Mouse (Mus musculus) gastrocnemius, postnatal 36 days (tissue): ENCODE measurements around the gene Cyb561. TPM values are rescaled to one million over a fixed set of nuclear protein-coding genes. Genes with fewer than 3 reads are reported as not detected.

Experiments
- DNase-seq, 2 experiments: peaks; one replicate each; pipeline ENCODE4 v3.0.0; 2022
- intact Hi-C: fragments of 180-260 bp; cut with DNase I; formaldehyde crosslinking; loops from one replicate; pipeline ENCODE4 v1.15.1; 2025
- total RNA-seq, 2 experiments: library from RNA; stranded (reverse); gene quantifications; 2 replicates each; pipeline ENCODE4 v1.2.3; 2021

The Cyb561 gene
- total RNA-seq, 2 experiments from 2014 or later = 4.3 to 6.0 TPM

DNA sequence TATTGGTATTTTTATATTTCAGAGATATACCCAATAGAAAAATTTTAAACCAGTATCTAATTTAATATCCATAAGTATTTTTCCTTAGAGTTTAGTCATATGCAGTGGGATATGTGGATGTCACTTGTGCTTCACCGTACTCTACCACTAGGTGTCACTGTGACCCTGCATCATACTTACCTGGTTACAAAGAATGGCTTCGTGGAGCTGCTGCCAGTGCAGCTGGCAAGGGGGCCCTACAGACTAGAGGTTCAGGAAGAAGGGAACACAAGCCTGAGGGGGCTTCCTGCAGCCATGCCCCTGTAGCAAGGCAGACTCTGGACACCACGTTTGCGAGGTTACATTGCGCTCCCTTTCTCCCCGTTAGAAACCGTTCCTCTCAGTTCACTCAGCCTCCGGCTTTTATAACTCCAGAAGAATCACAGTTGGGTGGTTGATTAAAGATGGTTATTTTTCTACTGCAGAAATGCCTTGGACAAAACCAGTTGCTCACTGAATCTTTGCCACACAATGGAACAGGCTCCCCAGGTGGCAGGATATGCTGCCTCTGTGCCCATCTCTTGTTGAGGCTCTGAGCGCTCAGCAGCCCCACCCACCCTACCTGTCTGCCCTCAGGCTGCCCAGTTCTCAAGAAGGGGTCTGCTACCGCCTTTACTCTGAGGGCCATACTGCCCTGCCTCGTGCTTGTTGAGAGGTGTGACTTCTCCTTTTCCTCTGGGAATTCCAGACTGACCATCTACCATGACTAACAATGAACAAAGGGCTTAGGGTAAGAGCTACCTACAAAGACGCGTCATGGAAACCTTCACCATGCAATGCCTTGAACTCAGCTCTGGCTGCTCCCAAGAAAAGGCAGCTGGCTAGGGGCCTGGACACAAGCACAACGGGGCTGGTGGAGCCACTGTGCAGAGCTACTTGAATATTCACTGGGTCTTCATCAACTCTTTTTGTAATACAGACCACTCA, 25.8 kb downstream of the Cyb561 start:
- intact Hi-C loops = loop anchor here (2.0 kb wide), 2 partner anchors 41 to 99 kb away; no protein-coding TSS in a partner anchor
- DNase-seq = peak in 1 of 2 experiments; percentile 66

GRCm38 (mm10) chr11:105922769-105923663, 30.1 kb downstream of the Cyb561 start:
- DNase-seq = no peak
- intact Hi-C loops = no loop called here

- no peak for DNase-seq
- intact Hi-C loops = no loop called here
Observed at GRCm38 (mm10) chr11:105921275-105921674, 31.9 kb downstream of the Cyb561 start.

- DNase-seq = no peak
- intact Hi-C loops = no loop called here
Observed at GRCm38 (mm10) chr11:105920836-105921235, 32.3 kb downstream of the Cyb561 start.

- intact Hi-C loops = no loop called here
Observed at GRCm38 (mm10) chr11:105920098-105920785, 32.9 kb downstream of the Cyb561 start.

DNA sequence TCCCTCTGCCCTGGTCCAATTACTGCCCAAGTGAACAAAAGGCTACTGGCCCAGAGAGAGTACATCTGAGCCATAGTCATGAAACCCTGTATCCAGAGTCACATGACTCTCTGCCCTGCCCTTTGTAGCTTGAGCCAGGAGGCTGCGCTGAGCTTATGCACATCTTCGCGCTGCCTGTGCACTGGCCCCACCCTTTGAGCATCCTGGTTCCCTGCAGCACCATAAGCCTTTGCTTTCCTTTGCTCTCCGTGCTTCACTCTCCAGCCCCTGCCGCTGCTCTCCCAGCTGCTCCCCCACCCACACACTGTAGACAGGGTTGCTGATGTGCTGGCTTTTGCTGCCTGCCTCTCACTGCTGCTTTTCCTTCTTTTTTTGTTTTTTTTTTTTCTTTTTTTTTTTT, 39.6 kb downstream of the Cyb561 start:
- intact Hi-C loops = loop anchor here (5.0 to 10.0 kb wide), 4 partner anchors 321 to 639 kb away; no protein-coding TSS in a partner anchor
- no peak for DNase-seq

More at GRCm38 (mm10) chr11:105920098-105920785, 32.9 kb downstream of the Cyb561 start:
- DNase-seq = no peak

DNA sequence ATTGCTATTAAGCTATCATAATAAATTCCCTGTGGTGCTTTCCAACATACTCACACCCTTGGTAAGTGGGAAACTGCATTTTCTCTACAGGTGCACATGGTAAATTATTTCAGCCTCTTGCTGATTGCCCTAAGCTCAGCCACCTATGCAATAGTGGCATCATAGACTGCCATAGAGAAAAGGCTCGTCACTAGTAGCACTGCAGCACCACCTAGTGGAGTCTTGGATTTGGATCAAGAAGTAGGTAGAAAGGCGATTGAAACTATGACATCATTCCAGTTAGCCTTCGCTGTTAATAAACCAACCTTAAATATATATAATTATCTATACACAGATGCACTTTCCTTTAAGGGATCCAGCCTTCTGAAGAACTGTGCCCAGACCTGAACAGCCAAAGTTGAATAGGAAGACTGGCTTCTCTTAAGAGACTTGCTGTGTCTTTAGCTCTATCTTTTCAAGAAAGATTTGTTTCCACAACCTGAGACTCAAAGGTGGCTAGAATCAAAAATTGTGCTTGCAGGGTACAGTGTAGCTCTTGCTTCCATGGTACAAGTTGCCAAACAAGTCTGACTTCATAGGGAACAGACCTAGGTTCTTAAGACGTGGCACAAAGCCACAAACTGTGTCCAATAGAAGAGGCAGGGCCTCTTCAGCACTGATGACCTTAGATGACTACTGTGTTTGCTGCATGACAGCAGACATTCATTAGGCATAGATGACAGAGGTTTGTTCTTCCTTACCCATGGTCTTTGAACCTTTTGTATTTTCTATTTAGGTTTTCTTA, 41.4 kb downstream of the Cyb561 start:
- intact Hi-C loops = loop anchor here (5.0 to 10.0 kb wide), 4 partner anchors 319 to 637 kb away; no protein-coding TSS in a partner anchor
- DNase-seq = peak in 1 of 2 experiments; percentile 60

- no peak for DNase-seq
- intact Hi-C loops = loop anchor here (5.0 to 10.0 kb wide), 4 partner anchors 319 to 636 kb away; no protein-coding TSS in a partner anchor
Observed at GRCm38 (mm10) chr11:105911149-105911548, 42.0 kb downstream of the Cyb561 start.

GRCm38 (mm10) chr11:105909617-105910016, 43.5 kb downstream of the Cyb561 start:
- intact Hi-C loops = loop anchor here (5.0 to 10.0 kb wide), 4 partner anchors 317 to 635 kb away; no protein-coding TSS in a partner anchor
- no peak for DNase-seq

DNA sequence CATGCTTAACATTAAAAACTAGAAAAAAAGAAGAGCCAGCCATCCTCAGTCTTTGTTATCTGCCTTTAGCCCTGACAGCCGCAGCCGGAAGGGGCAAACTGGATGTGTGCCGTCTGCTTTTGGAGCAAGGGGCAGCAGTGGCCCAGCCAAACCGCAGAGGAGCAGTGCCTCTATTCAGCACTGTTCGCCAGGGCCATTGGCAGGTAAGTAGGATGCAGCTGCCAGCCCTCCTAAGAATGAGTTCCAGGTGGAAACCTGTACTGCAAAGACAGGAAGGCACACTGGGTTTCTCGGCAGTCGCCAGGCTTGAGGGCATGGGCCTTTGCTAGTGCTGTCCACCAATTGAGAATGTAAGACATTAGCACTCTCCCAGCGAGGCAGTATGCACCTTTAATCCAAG, 44.2 kb downstream of the Cyb561 start:
- peak in 1 of 2 experiments; percentile 8 for DNase-seq
- intact Hi-C loops = no loop called here

- intact Hi-C loops = no loop called here
- no peak for DNase-seq
Observed at GRCm38 (mm10) chr11:105907381-105907780, 45.8 kb downstream of the Cyb561 start.

DNA sequence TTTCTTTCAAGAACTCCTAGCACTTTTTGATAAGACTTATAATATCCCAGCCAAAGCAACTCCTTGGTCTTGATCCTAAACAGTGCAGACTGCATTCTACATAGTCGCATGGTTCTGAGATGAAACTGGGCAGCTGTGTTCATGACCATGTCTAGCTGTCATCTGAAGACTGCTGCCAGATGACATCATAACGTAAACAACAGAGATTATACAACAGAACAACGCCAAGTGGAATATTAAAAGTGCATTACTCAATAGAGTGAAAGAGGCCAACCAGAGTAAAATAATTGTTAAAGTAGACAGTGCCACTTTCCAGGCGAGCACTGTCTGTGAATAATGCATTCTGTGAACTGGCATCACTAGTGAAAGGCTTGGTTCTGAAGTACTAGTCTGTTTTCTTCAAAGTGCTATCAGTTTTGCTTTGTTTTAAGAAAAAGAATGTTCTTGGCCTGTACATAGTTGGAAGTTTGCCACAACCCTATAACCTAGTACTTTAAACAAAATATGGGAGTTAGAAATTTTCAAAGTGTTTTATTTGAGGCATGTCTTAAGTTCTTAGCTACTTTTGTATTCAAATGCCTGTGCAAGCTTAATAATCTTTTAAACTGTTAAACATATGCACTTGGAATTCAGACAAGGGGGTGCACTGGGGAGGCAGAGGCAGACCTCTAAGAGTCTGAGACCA, 47.5 kb downstream of the Cyb561 start:
- DNase-seq = no peak
- intact Hi-C loops = no loop called here

DNA sequence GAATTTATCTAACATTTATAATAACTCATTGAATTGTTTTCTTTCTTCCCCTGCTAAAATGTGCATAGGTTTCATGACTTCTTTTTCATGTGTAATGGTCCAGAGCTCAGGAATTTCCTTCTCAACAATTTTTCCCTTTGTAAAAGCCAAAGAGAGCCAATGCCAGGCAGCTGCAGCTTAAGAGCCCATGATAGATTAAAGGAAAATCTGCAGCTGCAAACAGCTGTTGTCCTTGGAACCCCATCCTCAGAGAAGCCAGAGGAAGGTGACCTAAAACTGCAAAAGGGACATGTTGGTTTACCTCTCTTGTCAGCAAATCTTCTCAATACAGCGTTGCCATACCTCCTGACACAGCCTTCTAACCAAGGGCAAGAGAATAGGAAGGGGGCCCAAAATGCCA, 50.2 kb downstream of the Cyb561 start:
- intact Hi-C loops = no loop called here
- DNase-seq = no peak

- intact Hi-C loops = no loop called here
- DNase-seq = no peak
Observed at GRCm38 (mm10) chr11:105901501-105901900, 51.6 kb downstream of the Cyb561 start.

DNA sequence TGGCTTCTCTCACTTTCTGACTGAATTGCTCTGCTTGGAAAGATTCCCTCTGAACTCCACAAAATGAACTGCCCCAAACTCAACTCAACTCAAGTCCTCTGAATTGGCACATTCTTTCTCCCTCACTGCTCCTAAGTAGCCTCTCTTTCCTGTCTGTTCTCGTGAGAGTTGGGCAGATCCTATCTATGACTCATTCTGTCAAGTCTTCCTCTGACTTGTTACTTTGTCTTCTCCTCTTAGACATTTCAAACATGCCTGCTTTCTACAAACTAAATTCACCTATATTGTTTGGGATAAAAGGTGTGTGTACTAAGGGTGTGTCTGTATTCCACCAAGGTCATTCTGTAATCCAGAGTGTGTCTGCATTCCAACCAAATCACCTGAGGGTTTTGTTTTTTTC, 54.0 kb downstream of the Cyb561 start:
- DNase-seq = no peak
- intact Hi-C loops = no loop called here

- DNase-seq = no peak
- intact Hi-C loops = no loop called here
Observed at GRCm38 (mm10) chr11:105887281-105887680, 65.9 kb downstream of the Cyb561 start.

- intact Hi-C loops = no loop called here
- DNase-seq = no peak
Observed at GRCm38 (mm10) chr11:105885558-105885957, 67.6 kb downstream of the Cyb561 start.
